Comparison of ENCODE assay signal across 15 mouse cellular contexts in the genomic region with DNA sequence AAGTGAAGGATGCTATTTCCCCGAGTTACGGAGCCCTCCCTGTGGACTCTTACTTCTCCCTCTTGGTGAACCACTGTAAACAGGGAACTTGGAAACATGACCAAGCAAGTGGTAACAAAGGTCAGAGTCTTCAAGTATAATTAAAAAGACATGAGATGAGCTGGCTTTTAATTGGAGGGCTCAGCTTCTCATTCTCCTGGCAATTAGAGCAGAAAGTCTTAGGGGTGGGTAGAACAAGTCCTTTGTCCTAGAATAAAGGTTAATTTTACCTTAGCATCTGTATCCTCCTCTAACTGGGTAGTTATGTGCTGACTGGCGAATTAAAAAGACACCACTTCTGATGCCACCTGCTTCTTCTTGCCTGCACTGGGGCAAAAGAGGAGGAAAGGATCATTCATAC.
"Had no signal": no experiment of that assay in that cellular context is flagged by ENCODE, and none has a peak within 500 bp of the region (broad histone marks: within the 10 kb centered on the region; RNA-seq: fewer than 3 reads in every experiment).

No protein-coding gene starts in this region.

- H3K9ac ChIP-seq: limb, embryonic 12.5 days; liver, embryonic 13.5 days; liver, postnatal 0 days; lung, embryonic 15.5 days; midbrain, embryonic 15.5 days; neural tube, embryonic 12.5 days had no signal

- ATAC-seq: inflammation-experienced regulatory T-cells, adult 6 months; intestine, postnatal 0 days; liver, postnatal 0 days; midbrain, embryonic 15.5 days had no signal

- H3K9me3 ChIP-seq: limb, embryonic 12.5 days; liver, embryonic 13.5 days; lung, embryonic 15.5 days; midbrain, embryonic 15.5 days; neural tube, embryonic 12.5 days had no signal

- H3K4me3 ChIP-seq: limb, embryonic 12.5 days; liver, embryonic 13.5 days; lung, embryonic 15.5 days; megakaryocyte, embryonic 14.5 days; midbrain, embryonic 15.5 days; neural tube, embryonic 12.5 days had no signal

- DNase-seq: liver; liver, embryonic 13.5 days; liver, postnatal 0 days; lung, postnatal 14 days; right cerebral cortex, postnatal 25 days; thymus, postnatal 4 days had no signal

- H3K27ac ChIP-seq: limb, embryonic 12.5 days; liver, embryonic 13.5 days; lung, embryonic 15.5 days; macrophage; midbrain, embryonic 15.5 days; neural tube, embryonic 12.5 days had no signal

- H3K4me1 ChIP-seq: liver, embryonic 13.5 days; lung, embryonic 15.5 days; megakaryocyte, embryonic 14.5 days; midbrain, embryonic 15.5 days; neural tube, embryonic 12.5 days had no signal

- H3K4me2 ChIP-seq: limb, embryonic 12.5 days; liver, embryonic 13.5 days; lung, embryonic 15.5 days; midbrain, embryonic 11.5 days; midbrain, embryonic 15.5 days; neural tube, embryonic 12.5 days had no signal

- H3K36me3 ChIP-seq: limb, embryonic 12.5 days; liver, embryonic 13.5 days; lung, embryonic 15.5 days; midbrain, embryonic 15.5 days; neural tube, embryonic 12.5 days had no signal

- H3K27me3 ChIP-seq: limb, embryonic 12.5 days; liver, embryonic 13.5 days; lung, embryonic 15.5 days; megakaryocyte, embryonic 14.5 days; midbrain, embryonic 15.5 days; neural tube, embryonic 12.5 days had no signal
